Mouse (Mus musculus): Measurements from ENCODE around the gene Gm10775. TPM values are rescaled to one million over a fixed set of nuclear protein-coding genes. Genes with fewer than 3 reads are reported as not detected.
A peak's percentile ranks its signal among the peaks of the same experiment; 100 is the strongest.

Gm10775 gene
- total RNA-seq (2021): not detected
- long read RNA-seq, experiment 1: 0 reads
- long read RNA-seq, experiment 2: 0 reads

GRCm38 (mm10) chr13:65259239-65259638 is at the start of gene Gm10775:
Gene Gm10775, plus strand, starts transcription at chr13:65259539.
- DNase-seq: no peak

DNA sequence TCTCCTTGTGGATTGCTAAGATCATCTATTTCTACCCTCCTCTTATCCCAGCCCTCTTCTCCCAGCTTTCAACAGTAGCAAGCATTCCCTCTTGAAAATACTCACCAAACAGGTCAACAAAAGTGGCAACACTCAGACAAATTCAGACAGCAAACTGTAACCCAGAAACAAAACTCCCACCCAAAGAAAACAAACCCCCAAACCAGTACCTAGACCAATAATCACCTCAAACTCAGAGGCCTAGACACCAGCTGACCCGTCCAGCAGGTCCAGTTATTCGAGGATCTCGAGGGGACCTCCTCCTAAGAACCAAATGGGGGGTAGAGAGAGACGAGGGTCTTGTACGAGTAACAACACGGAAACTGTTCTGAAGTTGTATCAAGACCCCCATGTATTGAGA is 33.4 kb upstream of the Gm10775 start:
- DNase-seq: no peak

DNA sequence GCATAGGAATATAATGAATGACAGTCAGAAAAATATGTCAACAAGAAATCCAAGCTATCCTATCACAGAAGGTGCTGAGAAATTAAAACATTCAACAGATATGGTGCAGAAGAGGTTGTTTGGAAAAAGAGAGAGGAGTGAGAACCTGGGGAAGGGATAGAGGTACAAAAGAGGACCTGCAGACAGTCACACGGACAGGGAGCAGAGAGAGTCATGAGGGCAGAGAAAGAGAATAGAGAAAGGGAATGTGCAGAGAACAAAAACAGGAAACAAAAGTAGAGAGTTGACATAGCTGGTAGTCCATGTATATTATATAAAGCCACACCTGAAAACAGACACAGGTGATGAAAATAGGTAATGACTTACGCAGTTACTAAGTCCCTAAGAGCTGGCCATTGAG is 32.7 kb upstream of the Gm10775 start:
- no peak for DNase-seq

DNA sequence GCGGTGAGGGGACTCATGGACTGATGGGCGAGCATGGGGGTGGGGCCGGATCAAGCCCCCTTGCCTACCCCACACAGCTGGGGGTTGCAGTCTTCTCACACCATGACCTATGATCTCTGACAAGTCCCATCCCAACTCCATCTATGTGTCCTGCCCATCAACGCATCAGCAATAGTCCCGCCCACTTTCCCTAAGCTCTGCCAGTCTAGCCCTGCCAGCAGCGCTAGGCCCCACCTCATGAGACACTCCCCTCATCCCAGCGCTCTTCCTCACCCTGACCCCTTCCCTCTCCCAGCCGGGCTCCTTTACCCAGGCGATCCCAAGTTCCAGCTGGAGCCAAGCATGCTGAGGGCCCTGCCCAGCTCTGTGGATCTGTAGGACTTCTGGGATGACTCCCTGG is 22.1 kb upstream of the Gm10775 start:
- no peak for DNase-seq

DNA sequence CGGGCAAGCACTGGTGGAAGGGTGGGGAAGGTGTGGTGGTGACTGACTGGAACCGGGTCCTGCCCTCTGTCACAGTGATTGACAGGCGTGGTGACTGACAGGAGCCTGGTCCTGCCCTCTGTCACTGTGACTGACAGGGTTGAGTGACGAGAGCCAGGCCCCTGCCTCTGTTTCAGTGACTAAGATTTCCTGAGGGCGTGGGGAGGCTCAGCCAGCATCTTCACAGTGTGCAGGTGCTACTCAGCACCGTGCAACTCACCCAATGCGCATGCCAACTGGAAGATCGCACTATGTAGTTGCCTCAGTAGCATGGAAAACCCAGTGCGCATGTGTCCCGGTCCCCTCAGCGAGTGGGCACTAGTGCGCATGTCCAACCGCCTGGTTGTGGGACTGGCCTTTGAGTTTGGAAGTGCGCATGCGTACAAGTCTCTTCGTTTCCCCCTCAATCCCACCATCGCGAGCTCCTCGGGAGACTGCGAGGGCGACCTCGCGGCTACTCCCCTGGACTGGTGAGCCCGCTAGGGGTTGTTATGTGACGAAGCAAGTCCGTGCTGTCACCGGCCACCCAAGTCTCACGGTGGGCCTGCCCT is 18.7 kb upstream of the Gm10775 start:
- peak; percentile 91 for DNase-seq

DNA sequence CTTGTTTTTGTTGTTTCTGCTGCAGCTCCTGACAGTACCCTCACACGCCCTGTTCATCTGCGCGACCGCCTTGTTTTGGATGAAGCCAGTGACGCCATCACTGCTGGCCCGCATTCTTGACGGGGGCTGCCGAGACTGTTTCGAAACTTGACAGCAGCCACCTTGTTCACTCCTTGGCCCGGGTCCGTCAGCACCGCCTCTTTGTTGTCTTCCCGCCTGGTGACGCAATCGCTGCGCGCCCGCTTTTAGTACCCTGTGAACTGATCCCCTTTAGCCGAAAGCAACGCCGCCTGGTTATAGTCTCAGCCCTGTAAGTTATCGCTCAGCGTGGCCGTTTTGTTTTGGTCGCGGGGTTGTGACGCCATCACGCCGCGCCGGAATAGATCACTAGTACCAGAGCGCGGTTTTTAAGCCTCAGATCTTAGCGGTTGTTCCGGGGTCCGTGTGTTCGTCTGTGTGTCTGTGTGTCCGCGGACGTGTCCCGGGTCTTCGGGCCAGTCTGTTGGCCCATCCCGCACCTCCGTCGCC is 18.2 kb upstream of the Gm10775 start:
- peak; percentile 87 for DNase-seq

DNA sequence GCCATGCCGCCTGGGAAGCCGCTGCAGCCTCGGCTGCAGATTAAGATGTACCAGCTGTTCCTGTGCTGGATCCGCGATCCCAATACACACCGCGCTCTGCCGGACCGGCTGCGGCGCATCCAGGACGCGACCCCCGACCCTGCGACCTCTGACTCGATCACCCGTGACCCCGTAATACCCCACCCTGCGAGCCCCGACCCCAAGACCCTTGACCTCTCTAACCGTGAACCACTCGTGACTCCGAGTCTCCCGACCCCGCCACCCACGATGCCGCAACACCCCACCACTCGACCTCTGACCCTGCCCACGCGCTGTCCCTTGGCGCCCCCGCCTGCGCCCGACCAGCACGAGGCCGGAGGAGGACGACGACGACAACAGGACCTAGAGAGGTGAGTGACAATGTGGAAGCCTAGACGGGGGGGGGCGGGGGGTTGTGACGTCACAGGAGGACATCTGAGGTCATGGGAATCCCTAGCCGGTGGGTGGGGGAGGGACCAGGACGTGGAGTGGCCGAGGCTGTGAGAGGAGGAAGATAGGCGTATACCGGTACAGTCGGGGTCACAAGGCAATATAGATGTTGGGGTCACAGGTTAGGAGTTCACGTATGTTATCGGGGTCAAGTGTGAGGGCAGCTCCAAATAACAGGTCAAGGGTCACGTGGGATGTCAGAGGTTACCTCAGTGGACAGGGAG is 17.6 kb upstream of the Gm10775 start:
- no peak for DNase-seq

- no peak for DNase-seq
Observed at GRCm38 (mm10) chr13:65242319-65242787, 17.0 kb upstream of the Gm10775 start.

GRCm38 (mm10) chr13:65243273-65243672 is 16.1 kb upstream of the Gm10775 start:
- DNase-seq: no peak

DNA sequence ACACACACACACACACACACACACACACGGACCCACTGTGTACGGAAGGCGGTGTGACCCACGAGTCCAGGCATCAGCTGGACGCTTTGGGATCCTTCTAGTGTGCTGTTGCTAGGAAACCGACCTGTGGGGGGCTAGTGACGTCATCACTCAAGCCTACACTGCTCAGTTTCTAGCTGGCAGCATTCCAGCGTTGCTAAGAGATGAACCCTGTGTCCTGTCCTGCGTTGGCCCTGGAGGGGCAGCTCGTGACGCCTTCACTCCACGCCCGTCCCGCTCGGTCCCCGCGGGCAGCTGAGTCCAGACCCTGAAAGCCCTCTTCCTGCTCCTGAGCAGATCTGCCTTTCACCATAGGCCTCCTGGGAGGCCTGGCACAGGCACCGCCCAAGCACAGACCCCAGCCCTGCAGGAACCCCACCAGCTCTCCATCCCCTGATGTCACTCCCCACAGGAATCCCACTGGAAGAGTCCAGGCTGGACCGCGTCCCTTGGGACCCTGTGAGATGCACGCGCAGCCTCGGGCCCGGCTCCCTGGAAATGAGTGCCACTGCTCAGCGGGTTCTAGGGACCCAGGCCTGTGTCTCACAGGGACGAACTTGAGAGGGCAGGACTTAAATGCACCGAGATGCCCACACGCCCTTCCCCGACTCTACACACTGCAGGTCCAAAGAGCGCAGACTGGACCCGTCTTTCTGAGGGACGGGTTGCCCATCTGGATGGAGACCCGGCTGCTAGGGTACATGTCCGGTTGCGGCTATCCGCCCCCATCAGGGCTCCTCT is 974 bp upstream of the Gm10775 start:
- no peak for DNase-seq

DNA sequence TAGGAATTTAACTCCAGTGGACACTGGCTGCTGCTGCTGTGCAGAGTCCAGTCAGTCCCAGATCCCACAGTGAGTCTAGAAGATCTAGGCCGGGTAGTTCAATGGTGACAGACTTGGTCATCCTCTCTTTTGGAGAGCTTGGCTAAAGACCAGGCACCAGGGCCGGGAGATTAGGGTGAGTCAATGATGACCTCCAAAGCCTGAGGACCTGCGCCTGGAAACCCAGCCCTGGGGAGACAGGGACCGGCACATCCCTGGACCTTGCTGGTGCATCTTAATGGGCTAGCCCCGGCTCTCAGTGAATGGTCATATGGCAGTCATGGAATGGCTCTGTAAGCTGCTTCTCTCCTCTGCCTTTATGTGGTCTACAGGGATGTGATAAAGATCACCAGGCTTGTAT is 2.7 kb downstream of the Gm10775 start:
- no peak for DNase-seq

GRCm38 (mm10) chr13:65277994-65278382 is 18.6 kb downstream of the Gm10775 start:
- no peak for DNase-seq

GRCm38 (mm10) chr13:65278383-65279341 is 19.3 kb downstream of the Gm10775 start, which contains the start of gene Zfp369:
Gene Zfp369, plus strand, starts transcription at chr13:65278814.
- peak; percentile 93 for DNase-seq

- no peak for DNase-seq
Observed at GRCm38 (mm10) chr13:65286771-65287170, 27.4 kb downstream of the Gm10775 start.

DNA sequence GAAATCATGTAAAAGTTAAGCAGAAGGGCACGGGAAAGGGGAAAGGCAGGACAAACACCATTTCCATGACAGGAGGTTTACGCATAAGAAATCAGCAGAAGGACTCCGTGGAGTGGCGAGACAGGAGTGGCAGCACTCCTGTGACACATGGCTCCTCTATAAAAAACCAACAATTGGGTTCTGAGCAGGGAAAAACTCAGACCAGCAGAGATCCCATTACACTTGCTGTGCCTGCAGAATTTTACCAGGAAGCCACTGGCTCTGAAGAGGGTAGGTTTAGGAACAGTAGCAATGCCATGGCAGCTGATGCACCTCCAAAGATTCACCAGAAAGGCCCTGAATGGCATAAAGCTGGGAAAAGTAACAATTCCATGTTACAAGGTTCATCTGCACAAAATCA is 37.0 kb downstream of the Gm10775 start:
- no peak for DNase-seq

Other genes starting within 250 kb of the Gm10775 start
- not detected for gene Spata31d1c, start 226.5 kb upstream of the Gm10775 start, total RNA-seq (2021)
- gene Prss47, start 206.8 kb upstream of the Gm10775 start, total RNA-seq (2021): not detected
- 1 to 10 TPM; 7.5 to 8.3 TPM for gene Mfsd14b, start 146.6 kb upstream of the Gm10775 start, total RNA-seq (2021)
- not detected for gene Olfr465-ps1, start 121.5 kb upstream of the Gm10775 start, total RNA-seq (2021)
- not detected for gene Olfr466, start 109.3 kb upstream of the Gm10775 start, total RNA-seq (2021)
- not detected for gene Nlrp4f, start 53.6 kb upstream of the Gm10775 start, total RNA-seq (2021)
- 10 to 100 TPM in 1 of 2 experiments, 1 to 10 TPM in 1; 8.4 to 10.6 TPM for gene Zfp369, start 19.3 kb downstream of the Gm10775 start, total RNA-seq (2021)